Mouse (Mus musculus): Measurements from ENCODE around the gene Gm17402.

Gene Gm17402

GRCm38 (mm10) chr3:67375063-67375462 is at the start of gene Gm17402:
TSS of gene Gm17402 (minus strand) at chr3:67375163.
- no peak for DNase-seq

DNA sequence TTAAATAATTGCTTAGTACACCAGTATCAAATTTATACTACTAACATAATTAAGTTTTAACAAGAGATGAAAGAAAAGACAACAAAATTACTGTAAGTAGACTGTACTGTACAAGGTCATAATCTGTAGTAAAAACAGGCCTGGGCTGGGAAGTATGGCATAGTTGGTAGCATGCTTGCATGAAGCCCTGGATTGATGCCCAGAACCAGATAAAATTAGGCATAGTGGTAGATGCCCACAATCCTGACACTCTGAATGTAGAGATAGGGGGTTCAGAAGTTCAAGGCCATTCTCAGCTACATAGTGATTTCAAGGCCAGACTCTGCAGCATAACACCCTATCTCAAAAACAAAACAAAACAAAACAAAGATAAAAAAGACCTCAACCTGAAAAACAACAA is 3.3 kb upstream of the Gm17402 start:
- no peak for DNase-seq

DNA sequence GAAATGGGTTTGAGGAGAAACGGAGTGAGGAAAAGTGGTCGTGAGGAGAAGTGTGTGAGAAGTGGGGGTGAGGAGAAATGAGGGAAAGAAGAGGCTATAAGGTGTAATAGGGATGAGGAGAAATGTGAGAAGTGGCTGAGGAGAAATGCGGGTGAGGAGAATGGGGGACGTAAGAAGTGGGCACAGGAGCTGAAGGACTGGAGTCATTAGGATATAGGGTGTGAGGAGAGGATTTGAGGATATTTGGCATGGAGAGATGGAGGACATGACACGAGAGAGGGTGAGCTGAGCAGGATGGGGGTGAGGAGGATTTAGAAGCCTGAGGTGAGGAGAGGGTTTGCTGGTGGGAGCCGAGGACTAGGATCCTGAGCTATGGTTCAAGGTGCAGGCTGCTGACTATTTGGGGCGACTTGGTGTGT is 594 bp downstream of the Gm17402 start:
- DNase-seq: peak in 1 of 2 experiments; percentile 23

DNA sequence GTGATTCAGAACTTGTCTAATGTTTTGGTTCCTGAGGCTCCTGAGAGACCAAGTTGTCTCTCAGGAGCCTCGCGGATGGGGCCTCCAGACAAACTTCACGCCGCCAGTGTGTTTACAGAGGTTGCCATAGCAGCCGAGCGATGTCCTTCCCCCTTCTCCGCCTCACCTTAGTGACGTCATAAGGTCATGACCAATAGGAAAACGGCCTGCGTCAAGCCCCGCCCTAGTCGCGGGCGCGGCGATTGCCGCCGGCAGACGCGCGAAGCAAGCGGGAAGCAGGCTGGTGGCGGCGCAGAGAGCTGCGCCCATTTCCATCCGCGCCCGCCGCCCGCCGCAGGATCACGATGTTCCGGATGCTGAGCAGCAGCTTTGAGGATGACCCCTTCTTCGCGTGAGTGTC is 1.1 kb downstream of the Gm17402 start, which contains the start of gene Mlf1:
Gene Mlf1, plus strand, starts transcription at position 226 of the 400 bp plus-strand sequence.
- peak; percentile 86 to 91 for DNase-seq

DNA sequence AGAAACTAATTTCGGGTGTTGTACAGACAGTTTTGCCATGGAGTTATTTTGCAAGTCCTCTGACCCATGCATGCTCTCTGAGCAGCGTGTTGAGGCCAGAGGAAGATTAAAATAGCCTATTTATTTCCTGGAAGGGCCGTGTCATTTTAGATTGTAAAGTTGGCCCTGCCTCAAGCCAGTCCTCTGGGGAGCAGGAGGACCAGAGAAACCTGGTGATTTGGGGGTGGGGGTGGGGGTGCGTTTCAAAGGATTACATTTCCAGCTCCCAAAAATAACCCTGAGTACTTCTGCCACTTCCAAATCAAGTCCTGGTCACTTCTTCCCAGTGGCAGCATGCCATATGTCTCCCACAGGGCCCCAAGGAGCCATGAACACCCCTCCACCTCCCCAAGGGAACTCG is 2.2 kb downstream of the Gm17402 start:
- peak in 1 of 2 experiments; percentile 30 for DNase-seq

DNA sequence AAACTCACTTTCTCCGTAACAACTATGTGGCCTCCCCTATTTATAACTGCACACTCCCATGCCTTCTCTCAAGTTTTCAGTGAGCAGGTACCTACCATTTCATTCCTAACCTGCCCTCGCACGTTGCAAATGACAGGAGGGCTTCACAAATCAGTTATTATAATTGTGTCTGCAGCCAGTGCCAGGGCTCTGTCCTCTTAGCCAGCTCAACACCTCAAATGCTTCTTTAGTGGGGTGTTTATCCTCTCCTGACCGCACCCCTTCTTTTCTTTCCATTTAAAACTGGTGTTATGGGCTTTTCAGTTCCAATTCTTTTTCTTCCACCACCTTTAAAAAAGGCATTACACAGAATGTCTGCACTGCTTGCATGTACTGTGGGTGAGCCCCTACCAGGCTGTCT is 2.8 kb downstream of the Gm17402 start:
- DNase-seq: no peak

DNA sequence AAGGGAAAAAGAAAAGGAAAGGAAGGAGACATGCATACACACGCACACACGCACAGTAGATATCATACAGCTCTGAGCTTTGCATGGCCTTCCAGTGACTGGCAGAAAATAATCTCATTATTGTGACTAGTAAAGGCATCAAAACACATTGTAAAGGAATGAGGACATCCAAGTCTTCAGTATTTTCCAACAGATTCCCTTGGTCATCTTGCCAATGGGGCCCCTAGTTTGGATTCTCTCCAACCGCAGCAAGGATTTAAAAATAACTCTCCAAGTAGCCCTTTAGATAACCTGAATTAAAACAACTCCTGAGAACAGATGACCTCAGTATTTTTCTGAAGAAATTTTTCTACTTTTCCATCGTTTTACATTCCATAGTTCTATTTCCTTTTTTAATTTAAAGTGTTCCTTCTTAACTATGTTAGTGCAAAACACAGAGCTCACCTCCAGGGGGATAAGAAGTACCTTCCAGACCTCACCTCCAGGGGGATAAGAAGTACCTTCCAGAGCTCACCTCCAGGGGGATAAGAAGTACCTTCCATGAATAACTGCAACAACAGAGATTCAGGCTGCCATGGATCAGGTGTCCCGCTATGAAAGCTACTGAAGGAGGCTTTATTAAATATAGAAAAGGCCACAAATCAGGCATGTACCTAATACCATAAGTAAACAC is 5.4 kb downstream of the Gm17402 start:
- DNase-seq: no peak

DNA sequence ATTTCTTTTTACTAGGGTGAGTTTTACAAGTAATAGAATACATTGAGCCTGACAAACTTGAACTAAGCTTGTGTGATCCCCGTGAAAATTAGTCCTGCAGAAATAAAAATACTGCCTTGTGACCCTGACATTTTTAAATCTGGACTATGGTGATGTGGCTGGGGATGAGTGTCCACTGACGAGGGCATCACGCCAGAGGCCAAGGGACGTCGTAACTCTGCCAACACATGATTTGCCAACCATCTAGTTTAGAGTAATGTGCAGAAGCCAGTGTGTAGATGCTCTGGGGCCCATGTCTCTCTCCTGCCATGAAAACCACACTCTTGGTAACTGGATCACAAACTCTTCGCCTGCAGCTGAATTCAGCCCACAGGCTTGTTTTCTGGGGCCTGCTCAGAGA is 7.5 kb downstream of the Gm17402 start:
- peak in 1 of 2 experiments; percentile 25 for DNase-seq

DNA sequence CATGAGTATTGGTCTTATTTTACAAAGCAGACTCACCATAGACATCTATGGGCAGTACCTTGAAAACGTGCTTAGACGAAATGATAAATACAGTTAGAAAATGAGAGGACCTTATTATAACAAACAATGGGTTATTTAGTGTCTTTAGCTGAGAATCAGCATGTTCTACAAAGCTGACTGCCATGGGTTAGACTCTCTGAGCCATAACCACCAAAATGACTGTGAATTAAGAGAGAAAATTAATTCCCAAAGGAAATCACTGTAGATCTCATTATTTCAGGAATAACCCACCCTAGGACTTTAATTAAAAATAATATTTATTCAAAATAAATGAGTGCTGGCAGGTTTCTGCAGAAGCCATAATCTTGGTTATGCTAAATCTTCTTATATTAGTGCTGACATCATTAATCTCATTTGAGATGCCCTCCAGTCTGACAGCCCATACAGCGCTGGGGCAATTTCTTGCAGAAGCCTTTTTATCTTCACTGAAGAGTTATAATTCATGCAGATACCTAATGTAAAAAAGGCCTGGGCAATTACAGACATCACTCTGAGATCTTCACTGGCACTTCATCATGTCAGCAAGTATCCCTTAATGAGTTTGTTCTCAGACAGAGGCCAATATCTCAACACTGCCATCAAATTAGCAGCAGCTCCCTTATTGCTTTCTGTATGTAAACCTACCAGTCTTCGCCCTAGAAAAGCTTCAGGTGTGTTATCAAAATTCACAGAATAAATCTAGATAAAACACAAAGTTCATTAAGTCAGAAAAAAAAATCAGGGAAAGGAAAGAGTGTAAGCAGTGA is 8.7 kb downstream of the Gm17402 start:
- no peak for DNase-seq

GRCm38 (mm10) chr3:67358376-67358775 is 16.6 kb downstream of the Gm17402 start:
- no peak for DNase-seq

GRCm38 (mm10) chr3:67352763-67353149 is 22.2 kb downstream of the Gm17402 start:
- no peak for DNase-seq

GRCm38 (mm10) chr3:67352128-67352762 is 22.7 kb downstream of the Gm17402 start:
- peak; percentile 36 to 43 for DNase-seq

DNA sequence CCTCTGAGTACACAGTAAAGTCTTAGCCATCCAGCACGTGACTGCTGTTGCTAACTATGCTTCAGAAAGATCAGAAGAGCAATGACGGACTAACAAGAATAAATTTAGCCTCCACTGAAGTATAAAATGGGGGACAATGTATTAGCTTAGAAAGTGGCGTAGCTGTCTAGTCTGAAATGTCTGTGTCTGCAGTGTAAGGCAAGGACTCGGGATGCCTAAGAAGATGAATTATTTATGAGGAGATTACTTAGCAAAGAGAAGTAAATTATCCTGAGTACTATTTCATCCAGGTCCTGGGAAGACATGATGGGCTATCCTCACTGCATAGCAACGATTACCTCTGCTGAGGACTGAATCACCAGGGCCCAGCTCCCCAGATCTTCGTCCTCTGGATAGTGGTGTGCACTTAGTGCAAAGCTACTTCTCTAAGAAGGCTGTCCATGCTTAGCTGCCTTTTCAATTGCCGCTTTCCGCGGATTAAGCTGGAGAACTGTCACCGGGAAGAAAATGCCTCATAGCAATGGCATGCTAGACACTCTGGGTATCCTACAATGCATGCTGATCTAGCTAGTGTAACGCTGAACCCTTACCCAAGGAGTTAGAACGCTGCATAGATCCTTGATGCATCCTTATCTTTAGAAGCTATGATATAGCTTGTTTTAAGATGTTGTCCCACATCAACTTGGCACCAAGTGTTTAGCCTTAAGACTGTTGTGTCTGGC is 23.4 kb downstream of the Gm17402 start:
- DNase-seq: no peak

DNA sequence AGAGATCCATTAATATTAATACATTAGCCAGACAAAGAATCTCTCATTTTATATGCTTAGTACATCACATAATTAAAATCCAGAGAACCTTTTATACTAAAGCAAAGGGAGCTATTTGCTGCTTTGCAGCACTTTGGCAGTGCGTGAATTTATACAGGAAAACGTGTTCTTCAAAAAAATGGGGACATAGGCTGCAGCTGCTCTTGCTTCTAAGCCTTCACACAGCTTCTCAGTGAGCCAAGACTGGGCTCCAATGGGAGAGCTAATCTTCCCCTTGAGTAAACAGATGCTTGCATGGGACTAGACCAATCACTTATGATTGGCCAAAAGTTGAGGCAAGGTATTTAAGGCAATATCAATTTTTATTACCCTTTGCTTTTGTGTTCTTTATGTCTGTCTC is 28.3 kb downstream of the Gm17402 start:
- no peak for DNase-seq

DNA sequence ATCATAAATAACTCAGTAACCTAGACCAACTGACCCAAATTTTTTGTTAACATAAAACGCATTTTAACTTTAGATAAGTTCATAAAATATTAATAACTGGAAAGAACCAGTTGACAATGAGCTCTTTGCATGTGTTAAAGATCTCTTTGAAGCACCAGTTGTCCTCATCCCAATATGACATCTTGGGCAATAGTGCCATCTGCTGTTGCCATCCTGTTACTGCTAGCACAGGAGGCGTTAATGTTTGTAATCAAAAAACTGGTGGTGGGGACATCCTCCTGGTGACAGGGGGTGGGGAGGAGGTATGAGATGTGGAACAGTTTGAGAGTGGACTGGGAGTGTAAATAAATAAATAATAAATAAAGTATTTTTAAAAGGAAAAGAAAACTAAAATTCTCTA is 30.4 kb downstream of the Gm17402 start:
- DNase-seq: peak; percentile 47 to 62

DNA sequence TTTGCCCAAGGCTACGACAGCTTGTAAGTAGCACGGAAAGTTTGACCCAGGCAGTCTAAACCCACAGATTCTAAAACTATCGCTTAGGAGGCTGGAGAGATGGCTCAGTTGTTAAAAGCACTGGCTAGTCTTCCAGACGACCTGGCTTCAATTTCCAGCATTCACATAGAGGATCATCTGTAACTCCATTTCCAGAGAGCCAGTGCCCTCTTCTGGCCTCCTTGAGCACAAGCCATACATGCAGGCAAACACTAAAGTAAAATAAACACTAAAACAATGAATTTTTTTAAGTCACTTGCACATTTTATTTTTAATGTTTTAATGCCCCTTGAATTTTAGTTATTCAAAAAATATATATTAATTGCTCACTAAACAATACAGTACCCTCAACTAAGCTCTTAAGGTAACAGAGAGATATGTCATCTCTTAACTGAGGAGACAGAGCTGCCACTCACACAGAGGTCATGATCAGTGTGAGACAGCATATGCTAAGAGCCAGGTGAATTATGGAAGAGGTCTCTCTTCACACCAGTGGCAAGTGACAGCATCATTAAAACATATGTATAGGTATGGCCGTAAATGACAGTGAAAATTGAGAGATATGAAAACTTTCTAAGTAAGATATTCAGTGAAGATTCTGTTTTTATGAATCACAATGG is 31.8 kb downstream of the Gm17402 start:
- no peak for DNase-seq

GRCm38 (mm10) chr3:67340921-67341320 is 34.0 kb downstream of the Gm17402 start:
- DNase-seq: no peak

- no peak for DNase-seq
Observed at GRCm38 (mm10) chr3:67339558-67339957, 35.4 kb downstream of the Gm17402 start.

DNA sequence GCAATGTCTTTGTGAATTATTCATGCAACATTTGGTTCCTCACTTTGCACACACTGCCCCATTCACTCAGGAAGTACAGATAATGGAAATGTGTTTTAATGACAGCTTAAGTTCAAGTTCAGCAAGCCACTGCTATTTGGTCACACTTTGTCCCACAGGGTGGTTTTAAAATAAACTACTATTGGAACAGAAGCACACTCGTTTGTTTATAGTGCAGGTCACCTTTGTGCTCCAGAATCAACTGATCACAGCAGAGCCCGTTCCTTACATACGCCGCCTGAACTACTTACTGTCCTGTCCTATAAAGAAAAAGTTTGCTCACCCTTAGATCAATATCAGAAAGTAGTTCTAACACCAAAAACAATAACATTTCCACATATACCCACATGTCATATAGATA is 52.5 kb downstream of the Gm17402 start:
- no peak for DNase-seq
